In genomic region chr3:18456033-18456690, GRCm38 (mm10) we compare ENCODE assay signal across 22 mouse cellular contexts.
A peak's percentile ranks its signal among the peaks of the same experiment; 100 is the strongest.
DNase-seq lines count a peak whose midpoint lies in the region; ATAC-seq and TF ChIP-seq lines count a peak whose summit lies in the region.
"Had no signal": no experiment of that assay in that cellular context is flagged by ENCODE, and none has a peak within 500 bp of the region (broad histone marks: within the 10 kb centered on the region; RNA-seq: fewer than 3 reads in every experiment).

No protein-coding gene starts in this region.

- H3K9me3 ChIP-seq in forebrain, embryonic 11.5 days (ENCODE audit: control insufficient read depth, low read length) = no peaks in the 10 kb centered on the region
- no peaks in the 10 kb centered on the region for H3K9me3 ChIP-seq in forebrain, embryonic 10.5 days
- no peaks in the 10 kb centered on the region for H3K9me3 ChIP-seq in forebrain, embryonic 13.5 days (replicated peaks)
- no peaks in the 10 kb centered on the region for H3K9me3 ChIP-seq in intestine, postnatal 0 days (ENCODE audit: control insufficient read depth)
- H3K9me3 ChIP-seq: heart, embryonic 15.5 days; hindbrain, embryonic 15.5 days; liver, embryonic 13.5 days; lung, embryonic 15.5 days; midbrain, embryonic 12.5 days had no signal

- no peaks in the 10 kb centered on the region for H3K4me1 ChIP-seq in forebrain, embryonic 11.5 days (replicated peaks; ENCODE audit: control insufficient read depth, insufficient read depth, low read length)
- H3K4me1 ChIP-seq in forebrain, embryonic 10.5 days = peaks cover 12% of the 10 kb centered on the region; the same call in 1 of the 2 replicates
- H3K4me1 ChIP-seq in forebrain, embryonic 13.5 days = peaks cover 18% of the 10 kb centered on the region
- no peaks in the 10 kb centered on the region for H3K4me1 ChIP-seq in intestine, postnatal 0 days (replicated peaks; ENCODE audit: control insufficient read depth, insufficient read depth, low read length)
- H3K4me1 ChIP-seq: heart, embryonic 15.5 days; hindbrain, embryonic 15.5 days; liver, embryonic 13.5 days; lung, embryonic 15.5 days had no signal

- no peaks in the 10 kb centered on the region for H3K27me3 ChIP-seq in forebrain, embryonic 11.5 days (ENCODE audit: control insufficient read depth, insufficient read depth, low read length)
- no peaks in the 10 kb centered on the region for H3K27me3 ChIP-seq in forebrain, embryonic 10.5 days (ENCODE audit: poor library complexity, severe bottlenecking)
- H3K27me3 ChIP-seq in forebrain, embryonic 13.5 days = no peaks in the 10 kb centered on the region
- H3K27me3 ChIP-seq in intestine, postnatal 0 days (replicated peaks; ENCODE audit: control insufficient read depth, insufficient read depth, low read length) = no peaks in the 10 kb centered on the region
- H3K27me3 ChIP-seq: CH12.LX; heart, embryonic 15.5 days; hindbrain, embryonic 15.5 days; liver, embryonic 13.5 days; lung, embryonic 15.5 days; midbrain, embryonic 12.5 days had no signal

- H3K27ac ChIP-seq in forebrain, embryonic 11.5 days (ENCODE audit: low read depth, low read length) = no peak overlapping the region
- H3K27ac ChIP-seq in forebrain, embryonic 10.5 days = no peak overlapping the region
- peak overlapping the region; percentile 40; the same call in 1 of the 2 replicates for H3K27ac ChIP-seq in forebrain, embryonic 13.5 days
- H3K27ac ChIP-seq in layer of hippocampus, adult 2 months = peak overlapping the region; percentile 52
- H3K27ac ChIP-seq in intestine, postnatal 0 days (ENCODE audit: low read depth, low read length) = no peak overlapping the region
- H3K27ac ChIP-seq: heart, embryonic 15.5 days; hindbrain, embryonic 15.5 days; left cerebral cortex, adult 2 months; liver, embryonic 13.5 days; lung, embryonic 15.5 days; midbrain, embryonic 12.5 days had no signal

- no peak overlapping the region for H3K4me2 ChIP-seq in forebrain, embryonic 11.5 days (ENCODE audit: low read depth, low read length, severe bottlenecking)
- no peak overlapping the region for H3K4me2 ChIP-seq in forebrain, embryonic 13.5 days
- H3K4me2 ChIP-seq in intestine, postnatal 0 days (replicated peaks; ENCODE audit: low read depth) = no peak overlapping the region
- H3K4me2 ChIP-seq: heart, embryonic 15.5 days; hindbrain, embryonic 15.5 days; liver, embryonic 13.5 days; lung, embryonic 15.5 days; midbrain, embryonic 12.5 days had no signal

- no peak for TF ChIP-seq CTCF in layer of hippocampus, adult 2 months (conservative IDR thresholded peaks at IDR 0.05)
- no peak for TF ChIP-seq CTCF in intestine, postnatal 0 days (IDR thresholded peaks at IDR 0.05; ENCODE audit: low read depth)

- DNase-seq in forebrain, embryonic 11.5 days (ENCODE audit: low spot score) = peak; percentile 57
- DNase-seq in forebrain, embryonic 10.5 days (ENCODE audit: extremely low spot score, low spot score) = no peak
- DNase-seq in ES-CJ7 (ENCODE audit: low read depth, low spot score) = peak; percentile 38
- peak; percentile 14 to 24 for DNase-seq in layer of hippocampus, adult 2 months (ENCODE audit: low spot score in 2 of 2)
- DNase-seq in testis, postnatal 10 days (ENCODE audit: low spot score) = no peak
- DNase-seq: adrenal gland, postnatal 25 days; cerebellum, adult 9-10 months; embryo, embryonic 11 days; heart, adult 11 months; kidney, adult 2 months; kidney, postnatal 14 days; liver, embryonic 13.5 days; right cerebral cortex, adult 18-20 months; thymus, postnatal 25 days had no signal

- no peaks in the 10 kb centered on the region for H3K36me3 ChIP-seq in forebrain, embryonic 11.5 days (ENCODE audit: control insufficient read depth, insufficient read depth, low read length)
- H3K36me3 ChIP-seq in forebrain, embryonic 10.5 days (replicated peaks) = no peaks in the 10 kb centered on the region
- no peaks in the 10 kb centered on the region for H3K36me3 ChIP-seq in forebrain, embryonic 13.5 days (ENCODE audit: poor library complexity, severe bottlenecking)
- no peaks in the 10 kb centered on the region for H3K36me3 ChIP-seq in intestine, postnatal 0 days (ENCODE audit: control insufficient read depth, insufficient read depth)
- H3K36me3 ChIP-seq: heart, embryonic 15.5 days; hindbrain, embryonic 15.5 days; liver, embryonic 13.5 days; lung, embryonic 15.5 days; midbrain, embryonic 12.5 days had no signal

- H3K4me3 ChIP-seq in forebrain, embryonic 11.5 days (ENCODE audit: low read depth, low read length) = no peak overlapping the region
- no peak overlapping the region for H3K4me3 ChIP-seq in forebrain, embryonic 10.5 days
- H3K4me3 ChIP-seq in forebrain, embryonic 13.5 days = no peak overlapping the region
- H3K4me3 ChIP-seq in layer of hippocampus, adult 2 months = no peak overlapping the region
- H3K4me3 ChIP-seq in intestine, postnatal 0 days (ENCODE audit: low read depth, low read length) = no peak overlapping the region
- H3K4me3 ChIP-seq: heart, embryonic 15.5 days; hindbrain, embryonic 15.5 days; left cerebral cortex, adult 2 months; liver, embryonic 13.5 days; lung, embryonic 15.5 days; midbrain, embryonic 12.5 days had no signal

- ATAC-seq in forebrain, embryonic 11.5 days (replicated peaks; ENCODE audit: low FRiP score) = peak; percentile 44
- ATAC-seq in forebrain, embryonic 13.5 days = peak; percentile 87
- no peak for ATAC-seq in intestine, postnatal 0 days

- no peak overlapping the region for H3K9ac ChIP-seq in forebrain, embryonic 11.5 days (ENCODE audit: low read length)
- H3K9ac ChIP-seq in forebrain, embryonic 13.5 days = no peak overlapping the region
- H3K9ac ChIP-seq in intestine, postnatal 0 days (ENCODE audit: low read depth, low read length) = no peak overlapping the region
- H3K9ac ChIP-seq: heart, embryonic 15.5 days; hindbrain, embryonic 15.5 days; liver, embryonic 13.5 days; lung, embryonic 15.5 days; midbrain, embryonic 12.5 days had no signal

- WGBS in forebrain, embryonic 11.5 days = 65% methylated on average over 2 of the region's 2 CpGs
- WGBS in forebrain, embryonic 10.5 days = 80% methylated on average over 2 of the region's 2 CpGs
- 23% methylated on average over 2 of the region's 2 CpGs for WGBS in forebrain, embryonic 13.5 days
- 88% methylated on average over 2 of the region's 2 CpGs for WGBS in intestine, postnatal 0 days

Comparison
In these comparisons a context has a peak if more than half of its experiments do, and no peak if none do; other contexts are left out.
1. DNase-seq: peak in forebrain, embryonic 11.5 days (single experiment), ES-CJ7 (single experiment) and layer of hippocampus, adult 2 months (2 of 2); none in forebrain, embryonic 10.5 days (single experiment) and testis, postnatal 10 days (single experiment).
2. H3K27ac ChIP-seq: peak in forebrain, embryonic 13.5 days (single experiment) and layer of hippocampus, adult 2 months (single experiment); none in forebrain, embryonic 11.5 days (single experiment), forebrain, embryonic 10.5 days (single experiment) and intestine, postnatal 0 days (single experiment).